Mouse (Mus musculus) liver (tissue): ENCODE data around the gene Mcam.

Source experiments
- DNase-seq: peaks from one replicate; pipeline ENCODE4 v3.0.0-alpha.2; 2020; ENCODE audit warnings: mixed read lengths

Mcam gene

DNA sequence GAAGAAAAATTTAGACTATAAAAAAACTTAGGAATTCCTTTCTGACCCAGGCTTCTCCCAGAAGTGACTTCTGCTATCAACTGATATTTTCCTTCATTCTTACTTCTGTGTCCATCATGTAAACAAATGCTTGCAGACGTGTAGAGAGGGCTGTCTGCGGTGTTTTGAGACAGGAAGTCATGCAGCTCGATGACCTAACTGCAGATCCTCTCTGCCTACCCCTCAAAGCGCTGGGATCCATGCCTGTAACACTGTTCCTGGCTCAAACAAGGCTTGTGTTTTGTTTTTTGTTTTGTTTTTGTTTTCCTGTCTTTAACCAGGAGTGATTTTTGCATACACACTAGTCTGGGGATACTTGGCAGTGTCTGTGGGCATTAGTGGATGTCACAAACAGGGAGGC, 3.6 kb downstream of the Mcam start:
- no peak for DNase-seq

DNA sequence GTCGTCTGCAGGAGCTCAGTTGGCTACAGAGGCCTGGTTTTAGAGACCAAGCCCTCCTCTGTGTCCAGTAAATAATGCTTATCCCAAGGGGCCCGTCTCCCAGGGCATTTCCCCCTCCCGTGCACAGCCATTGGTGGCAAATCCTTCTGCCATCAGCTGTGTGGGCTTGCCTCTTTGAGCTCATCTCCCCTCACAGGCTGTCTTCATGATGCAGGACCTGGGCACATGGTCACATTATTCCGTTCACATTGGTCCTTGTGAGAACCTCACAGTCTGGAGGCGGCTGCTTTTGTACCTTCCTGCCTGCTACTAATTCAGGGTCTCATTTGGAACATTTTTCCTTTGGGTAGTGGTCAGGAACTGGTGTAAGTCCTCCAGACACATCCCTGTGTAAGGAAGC, 7.7 kb downstream of the Mcam start:
- no peak for DNase-seq

DNA sequence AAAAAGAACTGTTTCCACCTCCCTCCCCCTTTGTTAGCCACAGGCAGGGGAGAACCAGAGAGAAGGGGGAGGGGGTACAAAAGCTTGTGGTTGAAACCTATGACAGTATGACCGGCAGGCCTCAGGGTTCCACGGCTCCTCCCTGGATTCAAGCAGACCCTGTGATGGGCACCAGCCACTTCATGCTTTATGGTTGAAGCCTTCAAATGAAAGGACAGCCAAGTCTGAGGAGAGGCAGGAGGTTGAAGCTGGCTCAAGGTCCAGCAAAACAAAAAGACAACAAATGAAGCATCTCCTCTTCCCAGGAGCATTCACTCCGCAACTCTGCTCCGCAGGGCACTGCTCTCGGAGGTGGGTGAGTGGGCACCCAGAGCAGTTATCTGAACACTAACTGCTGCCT, 9.2 kb downstream of the Mcam start:
- no peak for DNase-seq

DNA sequence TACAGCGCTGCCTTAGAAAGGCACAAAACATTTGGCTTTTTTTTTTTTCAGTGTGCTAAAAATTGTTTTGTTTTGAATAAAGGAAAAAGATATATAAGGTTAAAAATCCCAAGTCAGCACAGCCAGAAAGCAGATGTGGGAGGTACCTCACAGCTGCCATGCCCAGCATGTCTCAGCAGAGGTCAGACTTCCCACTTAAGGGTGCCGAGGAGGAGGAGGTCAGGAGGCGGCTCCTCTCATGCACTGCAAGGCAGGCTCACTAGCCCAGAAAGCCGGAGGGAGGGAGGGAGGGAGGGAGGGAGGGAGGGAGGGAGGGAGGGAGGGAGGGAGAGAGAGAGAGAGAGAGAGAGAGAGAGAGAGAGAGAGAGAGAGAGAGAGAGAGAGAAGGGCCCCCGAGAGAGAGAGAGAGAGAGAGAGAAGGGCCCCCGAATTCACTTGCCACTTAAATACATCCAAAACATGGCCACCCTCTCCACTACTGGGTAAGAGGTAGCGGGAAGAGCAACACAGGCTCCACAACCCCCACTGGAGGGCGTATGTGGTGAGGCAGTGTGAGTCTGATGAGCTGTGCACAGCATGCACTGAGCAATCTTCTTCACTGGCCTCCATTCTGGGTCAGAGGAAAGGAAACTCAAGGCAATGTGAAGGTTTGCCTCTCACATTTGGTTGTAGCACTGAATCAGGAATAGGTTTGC, 9.9 kb downstream of the Mcam start:
- DNase-seq = no peak

DNA sequence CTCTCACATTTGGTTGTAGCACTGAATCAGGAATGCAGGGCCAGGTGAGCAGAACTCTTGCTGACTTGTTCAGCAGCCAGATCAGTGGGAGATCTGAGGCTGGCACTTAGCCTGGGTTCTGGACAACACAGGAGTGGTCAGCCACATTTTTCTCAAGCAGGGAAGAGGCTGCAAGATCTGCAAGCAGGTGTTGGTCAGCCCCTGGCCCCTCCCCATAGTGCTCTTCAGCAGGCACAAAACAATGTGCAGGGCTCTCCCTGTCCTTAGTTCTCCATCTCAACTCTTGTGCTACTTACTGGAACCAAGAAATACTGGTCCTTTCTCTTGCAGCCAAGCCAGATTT, 10.4 kb downstream of the Mcam start:
- DNase-seq = no peak

DNA sequence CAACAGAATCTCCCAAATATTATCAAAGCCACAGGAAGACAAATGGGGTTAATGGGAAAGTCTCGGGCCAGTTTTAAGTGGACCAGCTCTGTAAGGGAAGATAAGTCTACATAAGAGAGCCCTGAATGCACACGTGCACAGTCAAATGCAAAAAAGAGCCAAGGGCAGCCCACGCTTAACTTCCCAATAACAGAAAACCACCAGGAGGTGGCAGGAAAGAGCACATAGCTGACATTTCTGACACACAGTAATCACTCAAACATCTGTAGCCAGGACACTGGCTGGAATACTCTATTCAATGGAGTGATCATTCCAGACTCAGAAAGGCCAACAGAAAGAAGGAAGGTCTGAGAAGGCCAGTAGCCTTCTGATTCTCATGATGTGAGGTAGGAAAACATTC, 13.0 kb downstream of the Mcam start:
- no peak for DNase-seq

DNA sequence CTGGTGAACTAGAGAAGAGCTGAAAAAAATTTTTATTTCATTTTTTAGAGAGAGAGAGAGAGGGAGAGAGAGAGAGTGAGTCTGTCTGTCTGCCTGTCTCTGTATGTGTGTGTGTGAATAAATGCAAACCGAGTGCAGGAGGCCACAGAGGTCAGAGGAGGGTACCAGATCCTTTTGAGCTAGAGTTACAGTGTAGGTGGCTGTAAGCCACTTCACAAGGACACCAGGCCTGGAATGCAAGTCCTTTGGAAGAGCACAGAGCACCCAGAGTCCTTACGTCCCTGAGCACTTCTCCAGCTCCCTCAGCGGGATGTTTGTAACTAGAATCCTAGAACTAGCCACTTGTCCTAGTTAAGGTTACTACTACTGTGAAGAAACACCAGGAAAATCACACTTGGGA, 25.6 kb downstream of the Mcam start:
- DNase-seq = no peak

DNA sequence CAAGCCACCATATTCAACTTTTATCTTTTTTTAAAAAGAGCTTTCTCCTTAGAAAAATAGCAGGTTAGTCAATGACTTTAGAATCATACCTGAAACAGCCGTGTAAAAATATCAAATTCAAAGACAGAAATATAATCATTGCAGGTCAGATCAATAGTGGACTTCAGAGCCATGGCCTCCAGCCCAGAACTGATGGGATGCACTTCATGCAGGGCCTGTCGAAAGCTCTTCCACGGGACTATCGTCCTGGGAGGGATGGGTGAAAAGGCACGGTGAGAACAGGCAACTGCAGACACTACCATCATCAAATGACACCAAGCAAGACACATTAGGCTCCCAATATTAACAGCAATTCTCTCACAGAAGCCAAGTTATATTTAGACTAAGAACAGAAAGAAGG, 34.7 kb downstream of the Mcam start:
- no peak for DNase-seq

DNA sequence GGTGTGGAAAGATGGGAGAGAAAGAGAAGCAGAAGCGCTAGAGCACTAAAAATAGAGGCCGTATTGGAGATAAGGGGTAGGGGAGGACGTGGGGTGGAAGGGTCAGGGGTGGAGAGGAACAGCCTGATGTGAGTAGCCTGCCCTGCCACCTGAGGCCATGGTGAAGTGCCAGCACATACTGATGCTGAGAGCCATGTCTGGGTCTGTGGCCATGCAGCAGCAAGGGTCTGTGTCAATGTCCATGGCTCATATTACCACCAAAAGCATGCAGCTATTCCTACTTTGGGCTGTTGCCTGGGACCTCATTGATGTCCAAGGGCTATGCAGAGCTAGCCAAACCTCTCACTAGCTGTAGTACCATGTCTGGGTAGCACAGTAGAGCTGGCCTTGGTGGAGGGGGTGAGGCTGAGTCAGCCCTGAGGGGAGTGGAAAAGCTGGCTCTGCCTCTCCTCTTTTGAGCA, 36.5 kb downstream of the Mcam start:
- no peak for DNase-seq

DNA sequence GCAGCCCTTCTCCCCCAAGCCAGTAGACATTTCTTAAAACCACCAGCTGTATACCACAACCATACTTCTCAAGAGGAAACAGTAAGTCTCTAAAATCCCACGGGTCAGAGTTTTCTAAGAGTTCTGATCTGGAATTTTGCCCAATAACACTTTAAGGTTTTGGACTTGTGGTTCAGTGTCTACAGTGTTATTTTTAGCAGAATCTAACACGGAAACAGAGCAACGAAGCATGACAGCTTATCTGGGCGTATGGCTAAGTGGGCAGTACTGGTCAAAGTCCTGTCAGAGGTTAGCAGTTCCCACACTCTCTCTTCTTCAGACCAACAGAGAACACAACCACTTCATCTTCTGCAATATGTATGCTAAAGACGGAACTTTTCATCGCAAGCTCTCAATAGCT, 41.3 kb downstream of the Mcam start:
- DNase-seq = no peak

DNA sequence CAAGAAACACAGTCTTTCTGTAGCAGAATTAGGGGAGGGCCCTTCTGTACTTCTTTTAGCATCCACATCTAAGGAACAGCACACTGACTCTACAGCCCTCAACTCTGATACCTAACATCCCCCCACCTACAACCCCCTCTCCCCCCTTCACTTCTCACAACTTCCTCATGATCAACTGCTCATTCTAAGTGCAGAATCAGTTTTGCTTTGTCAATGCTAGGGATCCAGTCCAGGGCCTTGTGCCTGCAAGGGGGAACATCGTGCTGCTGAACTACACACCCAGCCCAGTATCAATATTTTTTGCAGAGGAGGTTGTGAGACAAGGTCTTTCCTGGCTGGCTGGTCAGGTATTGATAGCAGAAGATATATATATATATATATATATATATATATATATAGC, 41.7 kb downstream of the Mcam start:
- no peak for DNase-seq

DNA sequence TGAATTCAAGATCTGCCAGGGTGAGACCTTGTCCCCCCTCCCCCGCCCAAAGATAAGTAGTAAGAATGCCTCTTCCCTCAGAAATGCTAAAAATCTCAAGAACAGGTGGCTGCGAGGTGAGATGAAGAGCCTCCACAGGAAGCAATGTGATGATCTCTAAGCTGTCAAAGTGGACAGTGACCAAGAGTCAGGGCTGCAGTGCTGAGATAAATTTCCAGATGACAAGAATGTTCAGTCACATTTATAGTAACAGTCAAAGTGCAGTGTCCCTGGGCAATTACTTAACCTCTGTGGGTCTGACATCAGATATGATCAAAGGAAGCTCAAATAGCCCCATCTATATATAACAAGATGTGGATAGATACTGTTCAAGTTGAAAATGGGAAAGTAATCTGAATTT, 43.1 kb downstream of the Mcam start:
- DNase-seq = no peak

DNA sequence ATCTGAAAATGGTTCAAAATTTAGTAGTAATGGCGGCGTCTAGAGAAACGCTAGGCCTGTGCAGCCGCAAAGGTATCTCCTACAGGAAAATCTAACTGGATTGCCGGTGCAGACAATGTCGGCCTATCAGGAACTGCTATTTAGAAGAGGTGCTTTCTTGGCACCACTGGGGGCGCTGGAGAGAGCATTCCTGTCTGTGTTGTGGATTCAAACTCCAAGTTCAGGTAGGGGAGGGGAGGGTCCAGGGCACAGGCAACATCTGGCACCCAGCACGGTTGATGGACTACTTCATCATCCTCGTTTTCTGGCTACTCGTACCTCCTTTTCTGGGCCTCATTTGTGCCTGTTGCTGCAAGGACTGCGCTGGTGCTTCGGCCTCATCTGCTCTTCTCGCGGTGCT, 44.1 kb downstream of the Mcam start:
- peak; percentile 42 for DNase-seq

DNA sequence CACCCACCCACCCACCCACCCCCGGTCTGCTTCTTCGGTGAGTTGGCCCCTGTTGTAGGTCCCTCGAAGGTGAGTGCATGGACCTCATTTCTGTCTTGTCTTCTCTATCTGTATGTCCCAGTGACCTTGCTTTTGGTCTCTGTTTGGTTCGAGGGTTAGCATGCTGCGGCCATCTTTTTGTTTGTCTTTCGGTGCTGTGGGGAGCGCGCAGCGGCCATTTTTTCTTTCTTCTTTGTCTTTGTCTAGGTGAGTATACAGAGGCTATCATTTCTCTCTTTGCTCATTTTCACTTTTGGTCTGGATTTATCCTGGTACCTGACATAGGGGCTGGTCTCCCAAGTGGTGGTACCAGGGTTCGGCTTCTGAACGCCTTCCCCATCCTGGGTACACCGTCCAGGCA, 44.5 kb downstream of the Mcam start:
- DNase-seq = no peak

DNA sequence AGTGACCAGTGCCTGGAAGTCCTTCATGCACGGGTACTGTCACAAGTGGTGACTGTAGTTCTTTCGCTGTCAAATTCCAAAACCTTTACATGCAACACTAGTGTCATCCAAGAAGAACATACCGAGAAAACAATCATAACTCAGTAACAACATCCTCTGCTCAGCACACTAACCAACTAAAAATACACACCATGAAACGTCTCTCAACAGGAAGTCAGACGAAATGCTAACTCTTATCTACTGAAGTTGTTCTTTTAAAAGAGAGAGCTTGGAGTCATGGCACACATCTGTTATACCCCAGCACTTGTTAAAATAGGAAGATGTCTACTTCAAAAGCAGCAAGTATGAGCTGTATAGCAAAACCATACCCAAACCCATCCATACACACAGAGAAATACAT, 47.3 kb downstream of the Mcam start:
- DNase-seq = no peak

DNA sequence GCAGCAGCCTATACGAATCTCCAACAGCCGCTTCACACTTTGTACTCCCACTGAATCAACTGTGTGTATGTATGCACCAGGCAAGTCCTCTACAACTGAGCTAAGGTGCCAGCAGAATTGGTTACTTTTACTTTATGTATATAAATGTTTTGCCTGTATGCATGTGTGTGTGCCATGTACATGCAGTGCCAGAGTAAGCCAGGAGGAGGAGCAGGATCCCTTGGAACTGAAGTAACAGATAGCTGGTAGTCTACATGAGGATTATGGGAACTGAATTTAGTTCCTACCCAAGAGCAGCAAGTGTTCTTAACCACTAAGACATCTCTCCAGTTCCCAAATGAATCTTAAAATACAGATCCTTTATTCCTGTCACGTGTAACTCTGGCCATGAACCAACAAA, 48.0 kb downstream of the Mcam start:
- DNase-seq = peak; percentile 31

DNA sequence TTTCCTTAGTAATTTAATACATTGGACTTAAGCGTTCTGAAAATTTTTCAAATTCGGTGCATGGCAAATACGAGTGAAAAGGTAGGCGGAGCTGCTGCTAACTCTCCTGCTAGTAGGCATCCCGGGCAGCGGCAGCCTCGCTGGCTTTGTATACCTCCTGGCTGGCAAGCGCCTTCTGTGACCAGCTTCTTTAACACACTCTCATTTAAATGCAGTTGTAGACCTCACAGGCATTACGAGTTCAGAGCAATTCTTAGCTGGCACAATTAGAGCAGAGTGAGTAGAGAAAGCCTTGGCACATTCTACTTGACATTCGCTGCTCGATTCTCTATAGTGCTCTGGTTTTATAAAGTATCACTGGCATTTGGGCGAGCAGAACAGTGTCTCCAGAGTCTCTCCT, 54.0 kb downstream of the Mcam start:
- no peak for DNase-seq

DNA sequence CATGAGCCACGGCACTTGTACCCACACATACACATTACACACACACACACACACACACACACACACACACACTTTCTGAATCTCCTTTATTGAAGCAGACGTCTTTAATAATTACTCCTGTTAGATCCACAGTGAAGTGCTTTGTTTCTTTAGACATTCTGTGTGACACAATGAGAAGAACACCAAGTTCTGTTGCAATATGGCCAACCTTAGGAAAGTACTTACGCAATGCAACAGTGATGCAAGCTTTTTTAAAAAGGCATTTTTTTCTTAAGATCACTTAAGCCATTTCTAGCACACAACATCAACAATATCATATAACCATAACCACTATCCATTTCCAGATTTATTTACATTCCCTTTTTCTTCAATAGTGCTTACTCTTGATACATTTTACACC, 56.9 kb downstream of the Mcam start:
- DNase-seq = no peak

DNA sequence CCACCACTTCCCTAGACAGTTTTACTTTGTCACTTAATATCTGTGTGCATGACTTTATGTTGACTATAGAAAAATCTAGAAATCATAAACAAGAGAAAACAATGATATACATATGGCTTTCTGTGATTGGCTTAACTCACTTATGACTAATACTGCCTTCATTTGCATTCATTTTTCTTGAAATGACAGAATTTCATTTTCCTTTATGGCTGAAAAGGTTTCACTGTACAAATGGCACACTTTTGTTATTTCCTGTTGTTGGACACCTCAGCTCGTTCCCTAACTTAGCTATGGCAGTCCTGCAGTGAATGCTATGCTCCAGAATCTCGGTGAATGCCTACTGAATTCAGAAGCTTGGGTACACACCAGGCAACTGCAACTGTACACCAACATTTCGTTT, 58.0 kb downstream of the Mcam start:
- no peak for DNase-seq
